Mouse (Mus musculus): Measurements from ENCODE around the gene Rxra.

- no peak for TF ChIP-seq CTCF (IDR thresholded peaks at IDR 0.05; ENCODE audit: insufficient read depth, low read depth, low read length)
- TF ChIP-seq POLR2A (IDR thresholded peaks at IDR 0.05; ENCODE audit: insufficient read depth, low read depth, low read length) = no peak
These were observed 86.3 kb downstream of the Rxra start for GRCm38 (mm10) chr2:27762509-27762908.
